Mouse (Mus musculus) stomach, embryonic 15.5 days (tissue): ENCODE results near the gene Havcr2. TPM values are rescaled to one million over a fixed set of nuclear protein-coding genes. Genes with fewer than 3 reads are reported as not detected.

Experiments used
- polyA plus RNA-seq: library from polyadenylated mRNA; unstranded; fragments of >200 nt; fragmentation: Nextera tagmentation; extraction: Ambion mirVana; gene quantifications from 2 replicates; pipeline ENCODE4 v1.2.1, GENCODE M21; 2015

The Havcr2 gene
- polyA plus RNA-seq, 1 experiment from 2014 or later, result 0.06 TPM

Other genes with a start within 250 kb of the Havcr2 start
- 0.10 and 0.18 TPM in 2 replicates for gene Fndc9, start 219.4 kb upstream of the Havcr2 start, polyA plus RNA-seq
- 7.3 and 10.0 TPM in 2 replicates for gene Cyfip2, start 142.1 kb upstream of the Havcr2 start, polyA plus RNA-seq
- gene Itk, start 65.4 kb upstream of the Havcr2 start, polyA plus RNA-seq, result 0.22 and 0.26 TPM in 2 replicates
- gene Fam71b, start 58.4 kb upstream of the Havcr2 start, polyA plus RNA-seq, result not detected in 2 replicates
- 64.7 and 65.4 TPM in 2 replicates for gene Med7, start 18.0 kb upstream of the Havcr2 start, polyA plus RNA-seq
- not detected in 2 replicates for gene Gm12169, start 69.3 kb downstream of the Havcr2 start, polyA plus RNA-seq
- gene BC053393, start 116.6 kb downstream of the Havcr2 start, polyA plus RNA-seq, result not detected in 2 replicates
- not detected in 2 replicates for gene Dppa1, start 174.3 kb downstream of the Havcr2 start, polyA plus RNA-seq